Mouse (Mus musculus) Patski (cell line): ENCODE results near the gene Fgd3. TPM values are rescaled to one million over a fixed set of nuclear protein-coding genes. Genes with fewer than 3 reads are reported as not detected.

Experiments
- ATAC-seq: fragments of 100-300 bp; one replicate; pipeline ENCODE4 v1.8.0; 2021
- CTCF ChIA-PET: fragments of 350-600 bp; sonication (Branson Sonifier 250); formaldehyde crosslinking; loops from one replicate; lab custom pipeline; 2022; ENCODE audit warnings: inconsistent platforms; lab: Charles Lee
- POLR2A ChIA-PET: fragments of 350-600 bp; sonication (Branson Sonifier 250); formaldehyde crosslinking; loops from one replicate; lab custom pipeline; 2022; ENCODE audit warnings: antibody characterized with exemption, inconsistent platforms; lab: Charles Lee
- DNase-seq: peaks from one replicate; pipeline ENCODE4 v3.0.0-alpha.2; 2011; ENCODE audit warnings: low read depth, low spot score
- H3K27me3 ChIP-seq: fragments of 371-371 bp; one replicate; pipeline ENCODE4 v1.5.1; 2021
- CTCF ChIP-seq: fragments of 100-300 bp; IDR thresholded peaks from one replicate; pipeline ENCODE4 v1.5.1; 2021
- in situ Hi-C: fragments of 300-500 bp; cut with MboI; formaldehyde crosslinking; loops from 3 replicates; pipeline ENCODE4 v1.11.1; 2018; ENCODE audit warnings: low pct_unique_long_range_greater_than_20kb, mixed read lengths
- polyA plus RNA-seq: library from polyadenylated mRNA; unstranded; gene quantifications from one replicate; pipeline ENCODE4 v1.2.3, GENCODE M21; 2021

Gene Fgd3
- polyA plus RNA-seq, 1 experiment from 2014 or later, result 79.4 TPM

DNA sequence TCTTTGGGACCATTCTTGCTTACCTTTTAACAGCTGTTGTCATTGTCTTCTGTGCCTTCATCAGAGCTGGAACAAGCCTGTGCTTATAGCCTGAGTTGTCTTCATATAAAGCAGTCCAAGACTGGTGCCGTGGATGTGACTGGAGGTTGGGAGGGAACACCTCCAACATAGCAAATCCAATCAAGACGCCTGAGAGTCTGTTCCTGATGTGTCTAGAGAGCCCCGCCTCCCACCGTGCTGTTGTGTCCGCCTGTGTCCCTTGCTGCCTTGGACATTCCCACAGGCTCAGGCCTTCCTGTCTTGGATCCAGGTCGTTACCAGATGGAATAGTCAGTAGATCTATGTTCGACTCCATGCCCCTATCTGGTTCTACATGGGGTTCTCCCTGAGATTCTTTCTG, 36.0 kb upstream of the Fgd3 start:
- H3K27me3 ChIP-seq, result no peaks in the 10 kb centered on the region
- no peak for DNase-seq
- in situ Hi-C loops, result no loop called here
- CTCF ChIA-PET, result interaction anchor here (1.7 to 2.6 kb wide), 3 partner anchors 13 to 67 kb away, joined by 3 to 10 read pairs (median 8); no protein-coding TSS in a partner anchor
- no peak for ATAC-seq
- TF ChIP-seq CTCF, result no peak
- POLR2A ChIA-PET, result no interaction called here

DNA sequence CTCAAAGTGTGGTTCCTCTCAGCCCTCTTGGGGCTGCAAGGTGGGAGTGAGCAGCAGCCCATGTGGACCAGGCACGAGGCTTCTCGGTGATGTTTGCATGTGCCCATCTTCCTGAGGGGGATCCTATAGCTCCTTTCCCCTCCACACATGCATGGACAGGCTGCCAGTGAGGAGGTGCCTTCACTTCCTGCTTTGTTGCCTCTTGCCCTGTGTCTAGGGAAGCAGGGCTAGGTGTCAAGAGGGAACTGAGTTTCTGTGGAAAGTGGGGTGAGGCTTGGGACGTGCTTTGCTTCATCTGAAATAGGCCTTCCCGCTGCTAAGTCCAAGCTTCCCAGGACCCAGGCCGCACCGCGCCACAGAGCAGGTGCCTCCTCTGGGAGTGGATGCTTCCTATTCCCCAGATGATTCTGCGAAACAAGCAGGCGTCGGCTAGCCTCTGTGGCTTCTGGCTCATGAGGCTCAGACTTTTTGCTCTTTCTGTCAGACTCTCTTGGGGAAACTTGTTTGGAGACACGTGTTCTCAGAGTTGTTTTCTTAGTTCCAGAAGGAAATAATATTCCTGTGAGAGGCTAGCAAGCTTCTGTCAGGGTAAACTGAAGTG, 35.5 kb upstream of the Fgd3 start:
- ChIA-PET CTCF (interaction anchor here (1.2 to 2.6 kb wide), 3 partner anchors 14 to 26 kb away, joined by 3 to 10 read pairs (median 8); no protein-coding TSS in a partner anchor), POLR2A (no interaction called here)
- TF ChIP-seq CTCF, result no peak
- no peak for ATAC-seq
- H3K27me3 ChIP-seq, result no peaks in the 10 kb centered on the region
- in situ Hi-C loops, result no loop called here
- no peak for DNase-seq

DNA sequence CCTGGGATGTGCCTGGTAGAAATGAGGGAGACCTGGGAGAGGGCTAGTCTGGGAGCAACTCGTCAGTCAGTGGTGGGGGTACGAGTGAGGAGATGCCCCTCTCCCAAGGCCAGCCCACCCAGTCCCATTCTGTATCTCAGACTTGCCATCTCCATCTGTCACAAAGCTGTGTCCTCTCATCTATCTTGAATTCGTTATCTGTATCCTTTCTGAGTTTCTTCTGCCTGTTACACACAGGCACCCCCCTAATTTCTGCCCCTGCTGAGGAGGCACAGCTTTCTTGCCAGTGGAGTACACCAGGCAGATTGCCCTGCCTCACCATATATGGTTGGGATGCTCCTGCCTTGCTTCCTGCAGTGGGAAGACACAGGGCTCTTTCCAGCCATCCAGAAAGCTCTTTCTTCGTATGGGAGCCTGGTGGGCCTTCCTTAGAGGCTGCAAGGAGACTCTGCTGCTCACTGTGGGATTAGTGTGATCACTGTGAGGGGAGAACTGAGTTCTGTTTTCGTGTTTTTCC, 33.9 kb upstream of the Fgd3 start:
- in situ Hi-C loops, result no loop called here
- DNase-seq, result no peak
- ChIA-PET CTCF (interaction anchor here (0.9 to 3.1 kb wide), 5 partner anchors 8 to 27 kb away, joined by 3 to 10 read pairs (median 3); no protein-coding TSS in a partner anchor), POLR2A (interaction anchor here (1.1 kb wide), 1 partner anchor 9 kb away, joined by 3 read pairs; no protein-coding TSS in a partner anchor)
- no peak for TF ChIP-seq CTCF
- H3K27me3 ChIP-seq, result no peaks in the 10 kb centered on the region
- ATAC-seq, result no peak

- no peaks in the 10 kb centered on the region for H3K27me3 ChIP-seq
- DNase-seq, result no peak
- no peak for TF ChIP-seq CTCF
- ChIA-PET CTCF (interaction anchor here (0.9 to 3.1 kb wide), 3 partner anchors 8 to 15 kb away, joined by 3 to 9 read pairs (median 3); no protein-coding TSS in a partner anchor), POLR2A (interaction anchor here (1.0 to 1.1 kb wide), 2 partner anchors 9 to 11 kb away, joined by 3 read pairs; no protein-coding TSS in a partner anchor)
- ATAC-seq, result no peak
- in situ Hi-C loops, result no loop called here
Observed at GRCm38 (mm10) chr13:49353422-49353821, 33.3 kb upstream of the Fgd3 start.

DNA sequence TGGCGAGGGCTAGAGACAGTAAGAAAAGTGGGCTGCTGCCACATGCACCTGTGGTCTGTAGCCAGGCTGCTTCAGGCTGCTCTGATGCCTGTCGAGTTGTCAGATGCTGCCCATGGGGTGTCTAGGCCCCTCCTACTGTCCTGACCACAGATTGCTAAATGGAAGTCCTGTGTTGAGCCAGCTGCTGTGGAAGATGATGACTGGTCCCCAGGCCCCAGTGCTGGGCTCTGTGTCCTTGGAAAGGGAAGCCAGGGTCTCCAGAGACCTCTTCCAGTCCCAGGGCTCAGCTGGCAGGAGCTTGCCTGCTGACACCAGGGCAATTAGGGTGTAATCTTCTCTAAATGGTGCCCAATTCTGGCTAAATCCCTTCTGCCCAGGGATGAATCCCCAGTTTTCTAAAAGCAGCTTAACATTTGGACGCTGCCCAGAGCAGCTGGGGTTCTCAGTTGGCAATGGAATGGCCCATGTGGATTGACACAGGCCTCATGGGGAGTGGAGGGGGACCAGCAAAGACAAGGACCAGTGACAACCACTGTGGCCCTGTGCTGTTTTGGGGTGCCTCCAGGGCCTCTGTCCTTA, 32.6 kb upstream of the Fgd3 start:
- CTCF ChIA-PET, result interaction anchor here (3.1 kb wide), 1 partner anchor 9 kb away, joined by 9 read pairs; no protein-coding TSS in a partner anchor
- POLR2A ChIA-PET, result interaction anchor here (1.0 kb wide), 1 partner anchor 12 kb away, joined by 3 read pairs; no protein-coding TSS in a partner anchor
- ATAC-seq, result peak; percentile 44
- peak; percentile 35 for DNase-seq
- no peaks in the 10 kb centered on the region for H3K27me3 ChIP-seq
- in situ Hi-C loops, result no loop called here
- TF ChIP-seq CTCF, result no peak

DNA sequence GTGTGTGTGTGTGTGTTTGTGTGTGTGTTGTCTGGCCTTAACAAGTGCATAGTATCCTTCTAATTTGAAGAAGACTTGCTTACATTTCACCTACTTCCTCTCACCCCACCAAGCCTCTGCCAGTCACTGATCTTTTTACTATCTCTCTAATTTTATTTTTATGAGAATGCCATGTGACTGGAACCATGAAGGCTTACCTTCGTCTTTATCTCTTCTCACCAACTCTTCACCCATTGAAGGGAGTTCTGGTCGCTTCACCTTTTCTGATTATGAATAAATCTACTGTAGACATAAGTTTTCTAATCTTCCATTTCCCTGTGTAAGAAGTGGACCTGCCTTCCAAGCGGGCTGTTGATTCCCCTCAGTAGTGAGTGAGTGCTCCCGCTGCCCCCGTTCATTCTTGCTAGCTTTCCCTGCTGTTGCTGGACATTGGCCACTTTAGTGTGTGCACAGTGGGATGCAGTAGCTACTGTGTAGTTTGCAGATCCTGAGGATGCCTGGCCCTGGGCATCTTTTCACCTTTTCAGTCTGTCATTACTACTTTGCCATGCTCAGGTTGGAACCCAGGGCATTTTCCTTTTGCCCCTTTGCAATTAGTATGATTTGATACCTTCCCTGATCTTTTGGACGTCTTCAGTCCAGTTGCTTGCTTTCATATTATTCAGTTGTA, 29.9 kb upstream of the Fgd3 start:
- CTCF ChIA-PET, result no interaction called here
- DNase-seq, result no peak
- H3K27me3 ChIP-seq, result no peaks in the 10 kb centered on the region
- in situ Hi-C loops, result no loop called here
- no peak for TF ChIP-seq CTCF
- ATAC-seq, result no peak
- POLR2A ChIA-PET, result no interaction called here

- TF ChIP-seq CTCF, result no peak
- no peaks in the 10 kb centered on the region for H3K27me3 ChIP-seq
- POLR2A ChIA-PET, result no interaction called here
- DNase-seq, result no peak
- in situ Hi-C loops, result no loop called here
- ATAC-seq, result no peak
- CTCF ChIA-PET, result interaction anchor here (1.3 kb wide), 1 partner anchor 31 kb away, joined by 3 read pairs; no protein-coding TSS in a partner anchor
Observed at GRCm38 (mm10) chr13:49349335-49349734, 29.2 kb upstream of the Fgd3 start.

GRCm38 (mm10) chr13:49348522-49348921, 28.4 kb upstream of the Fgd3 start:
- in situ Hi-C loops, result no loop called here

GRCm38 (mm10) chr13:49345476-49345875, 25.4 kb upstream of the Fgd3 start:
- ATAC-seq (peak; percentile 86), DNase-seq (peak; percentile 41)
- in situ Hi-C loops, result no loop called here
- no peak for TF ChIP-seq CTCF
- ChIA-PET POLR2A (interaction anchor here (1.5 kb wide), 1 partner anchor 16 kb away, joined by 4 read pairs; no protein-coding TSS in a partner anchor), CTCF (no interaction called here)
- H3K27me3 ChIP-seq, result no peaks in the 10 kb centered on the region

More at GRCm38 (mm10) chr13:49348522-49348921, 28.4 kb upstream of the Fgd3 start:
- TF ChIP-seq CTCF, result no peak
- H3K27me3 ChIP-seq, result no peaks in the 10 kb centered on the region
- CTCF ChIA-PET, result interaction anchor here (1.3 kb wide), 1 partner anchor 32 kb away, joined by 3 read pairs; no protein-coding TSS in a partner anchor
- no peak for DNase-seq
- POLR2A ChIA-PET, result interaction anchor here (0.7 kb wide), 1 partner anchor 653 kb away, joined by 8 read pairs; no protein-coding TSS in a partner anchor
- no peak for ATAC-seq

DNA sequence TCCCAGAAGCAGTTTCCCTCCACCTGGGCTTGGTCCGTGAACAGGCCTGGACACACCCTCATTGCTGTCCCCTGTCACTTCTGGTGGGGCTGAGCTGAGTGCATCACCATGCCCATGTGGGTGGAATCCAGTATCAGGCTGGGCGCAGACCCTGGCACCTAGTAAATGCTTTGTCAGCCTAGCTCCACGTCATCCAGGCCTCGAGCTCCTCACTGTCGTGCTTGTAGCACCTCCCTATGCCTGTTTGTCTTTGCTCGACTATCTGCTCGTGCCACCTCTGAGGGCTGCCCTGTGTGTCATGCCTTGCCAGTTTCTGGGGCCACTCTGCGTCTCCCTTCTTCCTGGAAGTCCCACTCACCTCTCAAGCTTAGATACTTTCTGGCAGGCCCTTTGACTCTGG, 24.5 kb upstream of the Fgd3 start:
- DNase-seq, result no peak
- POLR2A ChIA-PET, result interaction anchor here (0.7 to 1.5 kb wide), 2 partner anchors 10 to 17 kb away, joined by 3 to 4 read pairs; no protein-coding TSS in a partner anchor

More for the DNA sequence above, 24.5 kb upstream of the Fgd3 start:
- H3K27me3 ChIP-seq, result no peaks in the 10 kb centered on the region
- no peak for ATAC-seq
- no peak for TF ChIP-seq CTCF
- CTCF ChIA-PET, result no interaction called here
- in situ Hi-C loops, result no loop called here
